Mouse (Mus musculus) erythroblast, embryonic 14.5 days (primary cell): ENCODE measurements around the gene Dmbt1.

Experiments used
- GATA1 ChIP-seq: IDR thresholded peaks from 2 replicates; pipeline ENCODE4 v1.6.1; 2012; ENCODE audit warnings: low read length, inconsistent platforms, mixed read lengths
- TAL1 ChIP-seq: IDR thresholded peaks from 3 replicates; pipeline ENCODE4 v1.6.1; 2012; ENCODE audit warnings: low read length, inconsistent platforms, mixed read lengths

- TF ChIP-seq TAL1 (no peak), GATA1 (no peak)
Measured at GRCm38 (mm10) chr7:131062541-131062940, 30.7 kb downstream of the Dmbt1 start.
